Mouse (Mus musculus): ENCODE measurements around the gene Tgfbr3l.

Gene Tgfbr3l

DNA sequence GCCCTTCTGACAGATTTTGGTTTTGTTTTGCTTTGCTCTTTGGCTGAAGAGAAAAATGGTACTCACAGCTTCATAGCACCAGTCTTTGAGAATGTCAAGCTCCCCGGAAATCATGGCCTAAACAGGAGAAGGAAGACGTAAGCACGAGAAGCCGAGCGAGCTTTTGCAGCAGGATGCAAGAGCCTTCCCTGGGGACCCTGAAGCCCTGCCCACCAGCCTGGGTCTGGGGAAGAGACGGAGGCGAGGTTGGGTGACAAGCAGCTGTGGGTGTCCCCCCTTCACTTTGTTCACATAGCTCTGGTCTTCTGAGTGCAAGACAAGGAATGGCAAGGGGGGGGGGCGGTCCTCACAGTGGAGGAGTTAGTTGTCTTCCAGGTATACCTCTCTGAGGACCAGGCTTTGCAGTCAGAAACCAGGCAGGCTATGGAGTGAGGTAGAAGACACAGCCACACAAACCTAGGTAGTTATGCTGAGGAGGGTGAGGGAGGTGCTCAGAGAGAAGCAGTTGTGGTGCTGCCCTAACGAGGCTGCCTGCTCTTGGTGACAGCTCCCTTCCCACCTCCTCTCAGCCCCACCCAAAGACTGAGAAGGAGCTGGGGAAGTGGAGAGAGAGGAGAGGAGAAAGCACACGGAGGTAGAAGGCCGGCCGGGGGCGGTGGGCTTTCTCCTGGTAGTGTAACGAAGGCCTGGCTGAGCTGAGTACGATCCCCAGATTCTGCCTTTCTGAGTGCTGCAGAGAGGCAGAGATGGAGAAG, 17.3 kb downstream of the Tgfbr3l start:
- DNase-seq (ENCODE audit: low read depth), result no peak

DNA sequence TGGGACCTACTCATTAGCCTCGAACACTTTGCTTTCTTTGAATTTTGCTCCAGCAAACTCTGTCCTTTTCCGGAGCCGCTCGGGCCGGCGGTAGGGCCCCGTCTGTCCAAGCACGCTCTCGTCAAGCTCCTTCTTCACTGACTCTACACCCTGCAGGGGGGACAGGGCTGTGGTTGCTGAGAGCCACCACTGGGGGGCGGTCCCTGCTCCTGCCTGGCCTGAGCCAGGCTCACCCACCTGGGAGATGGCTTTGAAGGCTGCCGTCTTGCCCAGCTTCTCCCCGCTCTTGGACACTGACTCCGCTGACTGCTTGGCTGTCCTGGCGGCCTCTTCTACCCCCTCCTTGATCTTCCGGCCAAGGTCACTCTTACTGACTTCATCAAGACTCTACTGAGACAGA, 19.6 kb downstream of the Tgfbr3l start:
- DNase-seq (ENCODE audit: low read depth), result no peak

DNA sequence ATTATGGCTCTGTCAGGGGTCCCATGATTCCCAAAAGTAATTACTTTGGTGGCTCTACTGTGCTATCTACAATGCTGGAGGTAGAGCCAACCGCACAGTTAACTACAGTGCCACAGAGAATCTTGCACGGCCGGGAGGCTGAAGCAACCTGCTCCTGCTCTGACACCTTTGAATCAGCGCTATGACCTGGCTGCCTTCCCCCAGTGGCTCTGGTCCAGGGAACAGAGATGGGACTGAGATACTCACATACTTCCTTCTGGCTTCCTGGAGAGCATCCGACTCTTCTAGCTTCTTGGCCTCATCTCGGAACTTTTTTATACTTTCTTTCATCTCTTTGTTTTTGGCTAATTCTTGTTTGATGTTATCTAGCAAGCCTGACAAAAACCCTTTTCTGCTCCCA, 21.6 kb downstream of the Tgfbr3l start:
- DNase-seq (ENCODE audit: low read depth), result no peak

DNA sequence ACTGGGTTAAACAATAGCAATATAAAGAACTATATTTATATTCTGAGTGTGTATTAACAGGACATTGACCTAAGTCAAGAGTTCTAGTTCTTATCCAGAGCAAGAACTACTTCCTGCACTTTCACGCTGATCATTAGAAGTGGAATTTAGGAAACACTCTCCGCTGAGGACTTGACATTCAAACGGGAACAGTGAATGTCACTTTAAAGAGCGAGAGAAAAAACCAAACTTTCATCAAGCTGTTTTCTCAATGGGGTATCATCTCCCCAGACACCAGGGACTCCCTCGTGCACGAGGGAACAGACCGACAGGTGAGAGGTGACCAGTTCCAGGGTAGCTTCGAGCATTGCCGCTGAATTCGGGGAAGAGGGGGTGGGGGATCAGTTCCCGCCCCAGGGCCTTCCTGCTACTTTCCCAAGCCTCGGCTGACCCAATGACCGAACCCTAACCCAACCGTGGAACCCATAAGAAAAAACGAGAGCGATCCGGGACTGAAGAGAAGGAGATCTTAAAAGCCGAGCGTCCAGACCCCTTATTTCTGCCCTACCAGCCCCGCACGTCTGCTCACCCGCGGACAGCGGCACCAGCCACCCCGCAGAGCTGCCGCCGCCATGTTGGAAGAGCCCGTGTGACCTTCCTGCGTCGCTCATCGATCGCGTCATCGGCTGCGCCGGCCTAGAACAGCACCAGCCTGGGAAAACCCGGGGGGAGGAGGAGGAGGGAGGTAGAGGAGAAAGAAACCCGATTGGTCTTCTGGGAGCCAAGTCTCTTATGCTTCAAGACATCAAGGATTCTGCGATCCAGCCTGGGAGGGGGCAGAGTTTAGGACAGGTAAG, 27.5 kb downstream of the Tgfbr3l start, which contains the start of gene Timm44:
Timm44 (minus strand) TSS at position 639 of the 836 bp plus-strand sequence.
- peak; percentile 90 for DNase-seq (ENCODE audit: low read depth)

DNA sequence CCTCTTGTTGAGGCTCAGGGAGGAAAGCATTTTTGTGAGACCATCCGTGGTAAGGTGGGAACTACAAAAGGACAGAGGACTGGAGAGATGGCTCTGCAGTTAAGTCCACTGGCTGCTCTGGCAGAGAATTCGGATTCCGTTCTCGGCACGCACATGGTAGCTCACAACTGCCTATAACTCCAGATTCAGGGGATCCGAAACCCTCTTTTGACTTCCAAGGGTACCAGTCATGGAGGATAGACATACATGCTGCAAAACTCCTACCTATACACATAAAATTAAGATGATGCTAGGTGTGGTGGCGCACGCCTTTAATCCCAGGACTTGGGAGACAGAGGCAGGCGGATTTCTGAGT, 28.1 kb downstream of the Tgfbr3l start:
- DNase-seq (ENCODE audit: low read depth), result no peak

DNA sequence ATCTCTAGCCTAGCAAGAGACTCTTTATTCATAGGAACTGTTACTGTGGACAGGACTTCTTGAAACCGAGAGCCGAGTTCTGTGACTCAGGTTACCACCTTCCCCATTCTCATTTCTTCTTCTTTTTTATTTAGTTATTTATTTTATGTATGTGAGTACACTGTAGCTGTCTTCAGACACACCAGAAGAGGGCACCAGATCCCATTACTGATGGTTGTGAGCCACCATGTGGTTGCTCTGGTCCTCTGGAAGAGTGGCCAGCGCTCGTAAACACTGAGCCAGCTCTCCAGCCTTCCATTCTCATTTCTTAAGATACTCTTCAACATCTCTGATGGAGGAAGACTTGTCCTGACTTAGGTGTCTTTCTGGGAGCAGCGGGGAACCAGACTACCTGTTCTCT, 44.7 kb downstream of the Tgfbr3l start:
- no peak for DNase-seq (ENCODE audit: low read depth)

DNA sequence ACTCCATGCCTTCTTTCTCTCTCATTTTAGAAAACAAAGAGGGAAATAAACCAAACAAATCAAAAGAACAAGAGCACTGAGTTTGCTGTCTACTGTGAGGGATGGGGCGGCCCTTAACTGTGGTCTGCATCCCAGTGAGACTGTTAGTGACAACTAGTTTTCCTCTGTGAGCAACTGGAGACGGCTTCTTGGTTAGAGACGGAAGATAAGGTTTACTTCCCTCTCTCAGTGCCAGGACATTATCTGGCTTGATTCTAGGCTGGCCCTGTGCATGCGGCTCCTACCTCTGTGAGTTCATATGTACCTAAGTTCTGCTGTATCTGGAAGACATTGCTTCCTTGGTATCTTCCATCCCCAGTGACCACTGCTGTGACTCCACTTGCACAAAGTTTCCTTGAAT, 49.8 kb downstream of the Tgfbr3l start:
- no peak for DNase-seq (ENCODE audit: low read depth)
